Mouse (Mus musculus) midbrain, embryonic 13.5 days (tissue): ENCODE measurements around the gene Pithd1. TPM values are rescaled to one million over a fixed set of nuclear protein-coding genes. Genes with fewer than 3 reads are reported as not detected.
A peak's percentile ranks its signal among the peaks of the same experiment; 100 is the strongest.
"Not testable (repeated sequence)": the region's sequence is repeated elsewhere in the genome, so short reads cannot be mapped to it uniquely, and the experiment has no call there.

Experiments
- ATAC-seq: fragments of 200-750 bp; cut with Nextera tagmentation; 2 replicates; pipeline ENCODE4 v1.8.0; 2017; ENCODE audit warnings: mild to moderate bottlenecking, moderate TSS enrichment, moderate library complexity
- H3K27ac ChIP-seq: fragments of 300-500 bp; sonication (generic); 2 replicates; pipeline ENCODE4 v1.5.1; 2015; ENCODE audit warnings: inconsistent platforms, mild to moderate bottlenecking, moderate library complexity
- H3K27me3 ChIP-seq: fragments of 300-500 bp; sonication (generic); 2 replicates; pipeline ENCODE4 v1.6.1; 2015; ENCODE audit warnings: mild to moderate bottlenecking, inconsistent platforms
- H3K36me3 ChIP-seq: fragments of 300-500 bp; sonication (generic); 2 replicates; pipeline ENCODE4 v1.6.1; 2015; ENCODE audit warnings: mild to moderate bottlenecking, inconsistent platforms
- H3K4me1 ChIP-seq: fragments of 300-500 bp; sonication (generic); replicated peaks from 2 replicates; pipeline ENCODE4 v1.6.1; 2015; ENCODE audit warnings: inconsistent platforms
- H3K4me2 ChIP-seq: fragments of 300-500 bp; sonication (generic); replicated peaks from 2 replicates; pipeline ENCODE4 v1.6.1; 2015; ENCODE audit warnings: moderate library complexity, mild to moderate bottlenecking, inconsistent platforms
- H3K4me3 ChIP-seq: fragments of 300-500 bp; sonication (generic); replicated peaks from 2 replicates; pipeline ENCODE4 v1.5.1; 2015; ENCODE audit warnings: mild to moderate bottlenecking, inconsistent platforms
- H3K9ac ChIP-seq: fragments of 300-500 bp; sonication (generic); replicated peaks from 2 replicates; pipeline ENCODE4 v1.6.1; 2015; ENCODE audit warnings: mild to moderate bottlenecking, inconsistent platforms
- H3K9me3 ChIP-seq: fragments of 300-500 bp; sonication (generic); 2 replicates; pipeline ENCODE4 v1.6.1; 2016; ENCODE audit warnings: mild to moderate bottlenecking, inconsistent platforms
- WGBS: fragments of 180-500 bp; shearing (Covaris S2); methylation state at CpG from one replicate; pipeline ENCODE4 v1.1.7; 2015; 5-methylcytosine and 5-hydroxymethylcytosine counted together
- polyA plus RNA-seq: library from polyadenylated mRNA; unstranded; fragments of >200 nt; fragmentation: Nextera tagmentation; extraction: Ambion mirVana; gene quantifications from 2 replicates; pipeline ENCODE4 v1.2.1, GENCODE M21; 2015

Pithd1 gene
- polyA plus RNA-seq, 1 experiment from 2014 or later = 55.0 TPM

- Histone ChIP-seq H3K4me1 (peaks cover 21% of the 10 kb centered on the region), H3K9ac (no peak overlapping the region), H3K27me3 (no peaks in the 10 kb centered on the region), H3K27ac (no peak overlapping the region), H3K4me2 (no peak overlapping the region), H3K9me3 (no peaks in the 10 kb centered on the region), H3K4me3 (no peak overlapping the region), H3K36me3 (peaks cover 29% of the 10 kb centered on the region)
- ATAC-seq = no peak
- 92% methylated on average over 5 of the region's 5 CpGs for WGBS
Observed at GRCm38 (mm10) chr4:135984556-135984955, 2.5 kb downstream of the Pithd1 start.

- Histone ChIP-seq H3K4me3 (no peak overlapping the region), H3K36me3 (peaks cover 43% of the 10 kb centered on the region), H3K27ac (no peak overlapping the region), H3K4me1 (peaks cover 15% of the 10 kb centered on the region), H3K4me2 (no peak overlapping the region), H3K9me3 (no peaks in the 10 kb centered on the region), H3K9ac (no peak overlapping the region), H3K27me3 (no peaks in the 10 kb centered on the region)
- 80% methylated on average over 7 of the region's 7 CpGs for WGBS
- ATAC-seq = no peak
Observed at GRCm38 (mm10) chr4:135981524-135982063, 5.5 kb downstream of the Pithd1 start.

- H3K27me3 ChIP-seq, H3K9me3 ChIP-seq, H3K4me3 ChIP-seq, H3K27ac ChIP-seq, H3K4me2 ChIP-seq, H3K9ac ChIP-seq, H3K4me1 ChIP-seq, ATAC-seq: not testable (repeated sequence)
- 96% methylated on average over 5 of the region's 5 CpGs for WGBS
- peaks cover 54% of the 10 kb centered on the region for H3K36me3 ChIP-seq
Observed at GRCm38 (mm10) chr4:135980223-135980622, 6.8 kb downstream of the Pithd1 start.

GRCm38 (mm10) chr4:135976146-135976545, 10.9 kb downstream of the Pithd1 start:
- H3K9ac ChIP-seq = no peak overlapping the region
- no peak overlapping the region for H3K27ac ChIP-seq
- 94% methylated on average over 12 of the region's 12 CpGs for WGBS
- ATAC-seq = no peak
- H3K9me3 ChIP-seq = no peaks in the 10 kb centered on the region
- H3K4me1 ChIP-seq = peaks cover 13% of the 10 kb centered on the region
- H3K4me3 ChIP-seq = no peak overlapping the region
- peaks cover 37% of the 10 kb centered on the region for H3K36me3 ChIP-seq
- no peak overlapping the region for H3K4me2 ChIP-seq
- H3K27me3 ChIP-seq = no peaks in the 10 kb centered on the region

GRCm38 (mm10) chr4:135972911-135973811, 13.9 kb downstream of the Pithd1 start:
- H3K9me3 ChIP-seq = no peaks in the 10 kb centered on the region
- H3K4me3 ChIP-seq = peak overlapping the region; percentile 100
- 79% methylated on average over 13 of the region's 13 CpGs for WGBS
- peak overlapping the region; percentile 96 for H3K9ac ChIP-seq
- peak overlapping the region; percentile 74; the same call in 1 of the 2 replicates for H3K27ac ChIP-seq
- peak overlapping the region; percentile 98 for H3K4me2 ChIP-seq
- no peak for ATAC-seq
- H3K27me3 ChIP-seq = no peaks in the 10 kb centered on the region
- H3K4me1 ChIP-seq = peaks cover 20% of the 10 kb centered on the region
- peaks cover 59% of the 10 kb centered on the region for H3K36me3 ChIP-seq

GRCm38 (mm10) chr4:135972556-135972906, 14.5 kb downstream of the Pithd1 start, which contains the start of gene Lypla2:
TSS of gene Lypla2 (minus strand) at chr4:135972626.
- H3K27me3 ChIP-seq = no peaks in the 10 kb centered on the region
- peak within 1 kb of the TSS; percentile 96 for H3K9ac ChIP-seq
- H3K4me2 ChIP-seq = peak within 1 kb of the TSS; percentile 98
- peak; percentile 88 for ATAC-seq
- H3K4me1 ChIP-seq = peaks cover 20% of the 10 kb centered on the region
- H3K4me3 ChIP-seq = peak within 1 kb of the TSS; percentile 100
- peaks cover 65% of the 10 kb centered on the region for H3K36me3 ChIP-seq
- under 1% methylated on average over 18 of the region's 19 CpGs for WGBS
- H3K27ac ChIP-seq = peak within 1 kb of the TSS; percentile 74
- no peaks in the 10 kb centered on the region for H3K9me3 ChIP-seq

- H3K9me3 ChIP-seq = no peaks in the 10 kb centered on the region
- H3K27me3 ChIP-seq = no peaks in the 10 kb centered on the region
- ATAC-seq = peak; percentile 74
- peak overlapping the region; percentile 96 for H3K9ac ChIP-seq
- H3K27ac ChIP-seq = peak overlapping the region; percentile 74
- peaks cover 67% of the 10 kb centered on the region for H3K36me3 ChIP-seq
- peaks cover 20% of the 10 kb centered on the region for H3K4me1 ChIP-seq
- peak overlapping the region; percentile 98 for H3K4me2 ChIP-seq
- WGBS = under 1% methylated on average over 35 of the region's 35 CpGs
- peak overlapping the region; percentile 100 for H3K4me3 ChIP-seq
Observed at GRCm38 (mm10) chr4:135971805-135972555, 15.1 kb downstream of the Pithd1 start.

- 91% methylated on average over 11 of the region's 11 CpGs for WGBS
- Histone ChIP-seq H3K27ac (no peak overlapping the region), H3K9ac (peak overlapping the region; percentile 20; the same call in 1 of the 2 replicates), H3K4me2 (peak overlapping the region; percentile 98; the same call in 1 of the 2 replicates), H3K4me3 (peak overlapping the region; percentile 100; the same call in 1 of the 2 replicates), H3K4me1 (peaks cover 20% of the 10 kb centered on the region), H3K9me3 (no peaks in the 10 kb centered on the region), H3K36me3 (peaks cover 65% of the 10 kb centered on the region), H3K27me3 (no peaks in the 10 kb centered on the region)
- ATAC-seq = no peak
Observed at GRCm38 (mm10) chr4:135970585-135970984, 16.5 kb downstream of the Pithd1 start.

- H3K4me3 ChIP-seq = no peak overlapping the region
- H3K27ac ChIP-seq = no peak overlapping the region
- no peak overlapping the region for H3K4me2 ChIP-seq
- ATAC-seq = no peak
- H3K9me3 ChIP-seq = no peaks in the 10 kb centered on the region
- H3K36me3 ChIP-seq = peaks cover 57% of the 10 kb centered on the region
- 88% methylated on average over 13 of the region's 13 CpGs for WGBS
- H3K27me3 ChIP-seq = peaks cover 5% of the 10 kb centered on the region; the same call in 1 of the 2 replicates
- peaks cover 30% of the 10 kb centered on the region for H3K4me1 ChIP-seq
- no peak overlapping the region for H3K9ac ChIP-seq
Observed at GRCm38 (mm10) chr4:135969070-135969750, 17.9 kb downstream of the Pithd1 start.

GRCm38 (mm10) chr4:135968271-135968869, 18.7 kb downstream of the Pithd1 start:
- no peak overlapping the region for H3K4me3 ChIP-seq
- 80% methylated on average over 19 of the region's 19 CpGs for WGBS
- peaks cover 5% of the 10 kb centered on the region; the same call in 1 of the 2 replicates for H3K27me3 ChIP-seq
- ATAC-seq = no peak
- H3K4me1 ChIP-seq = peaks cover 33% of the 10 kb centered on the region
- H3K27ac ChIP-seq = no peak overlapping the region
- no peak overlapping the region for H3K4me2 ChIP-seq
- H3K9me3 ChIP-seq = no peaks in the 10 kb centered on the region
- H3K9ac ChIP-seq = no peak overlapping the region
- peaks cover 55% of the 10 kb centered on the region for H3K36me3 ChIP-seq

GRCm38 (mm10) chr4:135967086-135967760, 19.8 kb downstream of the Pithd1 start:
- H3K27ac ChIP-seq = no peak overlapping the region
- peaks cover 56% of the 10 kb centered on the region for H3K36me3 ChIP-seq
- no peaks in the 10 kb centered on the region for H3K9me3 ChIP-seq
- 91% methylated on average over 18 of the region's 18 CpGs for WGBS
- H3K4me2 ChIP-seq = no peak overlapping the region
- H3K4me1 ChIP-seq = peaks cover 35% of the 10 kb centered on the region
- peaks cover 5% of the 10 kb centered on the region; the same call in 1 of the 2 replicates for H3K27me3 ChIP-seq
- no peak overlapping the region for H3K9ac ChIP-seq
- no peak overlapping the region for H3K4me3 ChIP-seq
- ATAC-seq = no peak
